Mouse (Mus musculus) thymus, adult 2 months (tissue): Measurements from ENCODE around the gene Gm867.

ENCODE experiments used
- CTCF ChIP-seq: fragments of 200-500 bp; IDR thresholded peaks from 2 replicates; pipeline ENCODE4 v1.5.1; 2012; ENCODE audit warnings: mild to moderate bottlenecking, control low read depth, low read length, moderate library complexity, borderline replicate concordance; ENCODE audit not compliant: control insufficient read depth, poor library complexity, insufficient read depth; ENCODE audit errors: extremely low read depth
- POLR2A ChIP-seq: fragments of 200-500 bp; IDR thresholded peaks from 2 replicates; pipeline ENCODE4 v1.6.1; 2012; ENCODE audit warnings: mild to moderate bottlenecking, low read length, control low read depth, moderate library complexity; ENCODE audit not compliant: control insufficient read depth, poor library complexity, insufficient read depth; ENCODE audit errors: extremely low read depth

DNA sequence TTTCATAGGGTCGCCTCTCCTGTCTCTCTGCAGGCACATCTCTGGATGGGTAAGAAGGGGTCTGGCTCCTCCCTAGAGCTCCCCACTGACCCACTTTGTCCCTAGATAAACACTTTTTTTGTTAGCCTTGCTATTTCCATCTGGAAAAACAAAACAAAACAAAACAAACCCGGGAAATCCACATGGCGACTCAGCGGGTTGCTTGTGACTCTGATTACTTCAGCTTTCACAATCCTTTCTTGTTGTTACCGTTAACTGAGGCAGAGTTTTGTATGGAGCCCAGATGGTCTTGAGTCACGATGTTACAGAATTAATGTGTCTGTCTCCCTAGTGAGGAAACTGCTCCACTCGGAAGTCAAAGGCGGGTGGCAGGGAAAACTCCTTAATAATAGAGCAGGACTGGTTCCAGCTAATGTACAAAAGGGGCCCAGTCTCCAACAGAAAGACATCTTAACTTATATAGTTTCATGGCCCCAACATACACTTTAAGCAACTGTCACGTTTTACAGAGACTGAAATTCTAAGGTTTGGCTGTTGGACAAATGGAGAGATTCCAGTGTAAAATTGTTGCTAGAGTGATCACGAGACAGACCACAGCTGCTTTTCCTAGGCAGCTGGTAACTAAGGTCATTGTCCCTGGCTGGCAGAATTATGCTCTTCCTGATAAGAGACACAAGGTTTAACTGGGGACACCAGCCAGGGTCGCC lies 3.7 kb upstream of the Gm867 start:
- TF ChIP-seq CTCF (no peak), POLR2A (no peak)
